Mouse (Mus musculus): ENCODE measurements around the gene Gm20388. TPM values are rescaled to one million over a fixed set of nuclear protein-coding genes. Genes with fewer than 3 reads are reported as not detected.
A peak's percentile ranks its signal among the peaks of the same experiment; 100 is the strongest.

The Gm20388 gene
- polyA plus RNA-seq, 1 experiment, result 10.6 TPM

- peak overlapping the region; percentile 90 for H3K27ac ChIP-seq (ENCODE audit: control insufficient read depth, insufficient read depth, low read depth, low read length, poor library complexity)
- H3K4me1 ChIP-seq (ENCODE audit: control insufficient read depth, insufficient read depth, low read length), result peaks cover 21% of the 10 kb centered on the region; the same call in 1 of the 2 replicates
- TF ChIP-seq POLR2A (IDR thresholded peaks at IDR 0.05; ENCODE audit: borderline replicate concordance, control insufficient read depth, low read depth, low read length) (peak; percentile 59; the same call in 1 of the 2 replicates), CTCF (IDR thresholded peaks at IDR 0.05; ENCODE audit: control insufficient read depth, insufficient read depth, low read length) (no peak)
- H3K4me3 ChIP-seq (replicated peaks; ENCODE audit: control insufficient read depth, low read depth, low read length), result peak overlapping the region; percentile 80
- WGBS, result 2% methylated on average over 7 of the region's 7 CpGs
Observed at GRCm38 (mm10) chr8:121792159-121792558, 1881.5 kb downstream of the Gm20388 start.

- peak overlapping the region; percentile 86 for H3K27ac ChIP-seq (ENCODE audit: control insufficient read depth, insufficient read depth, low read depth, low read length, poor library complexity)
- H3K4me1 ChIP-seq (ENCODE audit: control insufficient read depth, insufficient read depth, low read length), result peaks cover 22% of the 10 kb centered on the region
- TF ChIP-seq CTCF (IDR thresholded peaks at IDR 0.05; ENCODE audit: control insufficient read depth, insufficient read depth, low read length), result no peak
- TF ChIP-seq POLR2A (IDR thresholded peaks at IDR 0.05; ENCODE audit: borderline replicate concordance, control insufficient read depth, low read depth, low read length), result no peak
- no peak overlapping the region for H3K4me3 ChIP-seq (replicated peaks; ENCODE audit: control insufficient read depth, low read depth, low read length)
- 62% methylated on average over 4 of the region's 4 CpGs for WGBS
Observed at GRCm38 (mm10) chr8:121792627-121793026, 1882.0 kb downstream of the Gm20388 start.

GRCm38 (mm10) chr8:121794151-121794550, 1883.5 kb downstream of the Gm20388 start:
- peaks cover 22% of the 10 kb centered on the region for H3K4me1 ChIP-seq (ENCODE audit: control insufficient read depth, insufficient read depth, low read length)
- no peak for TF ChIP-seq POLR2A (IDR thresholded peaks at IDR 0.05; ENCODE audit: borderline replicate concordance, control insufficient read depth, low read depth, low read length)
- TF ChIP-seq CTCF (IDR thresholded peaks at IDR 0.05; ENCODE audit: control insufficient read depth, insufficient read depth, low read length), result no peak
- peak overlapping the region; percentile 86 for H3K27ac ChIP-seq (ENCODE audit: control insufficient read depth, insufficient read depth, low read depth, low read length, poor library complexity)
- WGBS, result 42% methylated on average over 3 of the region's 3 CpGs
- no peak overlapping the region for H3K4me3 ChIP-seq (replicated peaks; ENCODE audit: control insufficient read depth, low read depth, low read length)

- 76% methylated on average over 8 of the region's 8 CpGs for WGBS
- no peak overlapping the region for H3K4me3 ChIP-seq (replicated peaks; ENCODE audit: control insufficient read depth, low read depth, low read length)
- H3K4me1 ChIP-seq (ENCODE audit: control insufficient read depth, insufficient read depth, low read length), result peaks cover 22% of the 10 kb centered on the region
- peak overlapping the region; percentile 89 for H3K27ac ChIP-seq (ENCODE audit: control insufficient read depth, insufficient read depth, low read depth, low read length, poor library complexity)
- TF ChIP-seq CTCF (IDR thresholded peaks at IDR 0.05; ENCODE audit: control insufficient read depth, insufficient read depth, low read length), result no peak
- TF ChIP-seq POLR2A (IDR thresholded peaks at IDR 0.05; ENCODE audit: borderline replicate concordance, control insufficient read depth, low read depth, low read length), result no peak
Observed at GRCm38 (mm10) chr8:121795461-121795860, 1884.8 kb downstream of the Gm20388 start.

- peak overlapping the region; percentile 6 for H3K4me3 ChIP-seq (replicated peaks; ENCODE audit: control insufficient read depth, low read depth, low read length)
- H3K27ac ChIP-seq (ENCODE audit: control insufficient read depth, insufficient read depth, low read depth, low read length, poor library complexity), result peak overlapping the region; percentile 89
- no peak for TF ChIP-seq CTCF (IDR thresholded peaks at IDR 0.05; ENCODE audit: control insufficient read depth, insufficient read depth, low read length)
- TF ChIP-seq POLR2A (IDR thresholded peaks at IDR 0.05; ENCODE audit: borderline replicate concordance, control insufficient read depth, low read depth, low read length), result peak; percentile 43; the same call in 1 of the 2 replicates
- WGBS, result 53% methylated on average over 11 of the region's 11 CpGs
- H3K4me1 ChIP-seq (ENCODE audit: control insufficient read depth, insufficient read depth, low read length), result peaks cover 22% of the 10 kb centered on the region
Observed at GRCm38 (mm10) chr8:121796406-121796805, 1885.8 kb downstream of the Gm20388 start.

- Histone ChIP-seq H3K4me1 (ENCODE audit: control insufficient read depth, insufficient read depth, low read length) (peaks cover 16% of the 10 kb centered on the region), H3K4me3 (replicated peaks; ENCODE audit: control insufficient read depth, low read depth, low read length) (no peak overlapping the region), H3K27ac (ENCODE audit: control insufficient read depth, insufficient read depth, low read depth, low read length, poor library complexity) (no peak overlapping the region)
- TF ChIP-seq CTCF (IDR thresholded peaks at IDR 0.05; ENCODE audit: control insufficient read depth, insufficient read depth, low read length) (no peak), POLR2A (IDR thresholded peaks at IDR 0.05; ENCODE audit: borderline replicate concordance, control insufficient read depth, low read depth, low read length) (no peak)
- WGBS, result 89% methylated on average over 6 of the region's 6 CpGs
Observed at GRCm38 (mm10) chr8:121798401-121798800, 1887.8 kb downstream of the Gm20388 start.

- WGBS, result 87% methylated on average over 5 of the region's 5 CpGs
- no peak overlapping the region for H3K4me3 ChIP-seq (replicated peaks; ENCODE audit: control insufficient read depth, low read depth, low read length)
- no peaks in the 10 kb centered on the region; the same call in 1 of the 2 replicates for H3K4me1 ChIP-seq (ENCODE audit: control insufficient read depth, insufficient read depth, low read length)
- TF ChIP-seq POLR2A (IDR thresholded peaks at IDR 0.05; ENCODE audit: borderline replicate concordance, control insufficient read depth, low read depth, low read length) (no peak), CTCF (IDR thresholded peaks at IDR 0.05; ENCODE audit: control insufficient read depth, insufficient read depth, low read length) (no peak)
- peak overlapping the region; percentile 60 for H3K27ac ChIP-seq (ENCODE audit: control insufficient read depth, insufficient read depth, low read depth, low read length, poor library complexity)
Observed at GRCm38 (mm10) chr8:121804829-121805228, 1894.2 kb downstream of the Gm20388 start.

- peak overlapping the region; percentile 54 for H3K27ac ChIP-seq (ENCODE audit: control insufficient read depth, insufficient read depth, low read depth, low read length, poor library complexity)
- no peak; the same call in 1 of the 2 replicates for TF ChIP-seq POLR2A (IDR thresholded peaks at IDR 0.05; ENCODE audit: borderline replicate concordance, control insufficient read depth, low read depth, low read length)
- TF ChIP-seq CTCF (IDR thresholded peaks at IDR 0.05; ENCODE audit: control insufficient read depth, insufficient read depth, low read length), result no peak
- no peaks in the 10 kb centered on the region; the same call in 1 of the 2 replicates for H3K4me1 ChIP-seq (ENCODE audit: control insufficient read depth, insufficient read depth, low read length)
- peak overlapping the region; percentile 26 for H3K4me3 ChIP-seq (replicated peaks; ENCODE audit: control insufficient read depth, low read depth, low read length)
- 59% methylated on average over 13 of the region's 13 CpGs for WGBS
Observed at GRCm38 (mm10) chr8:121806126-121806525, 1895.5 kb downstream of the Gm20388 start.

- H3K27ac ChIP-seq (ENCODE audit: control insufficient read depth, insufficient read depth, low read depth, low read length, poor library complexity), result no peak overlapping the region
- 84% methylated on average over 11 of the region's 11 CpGs for WGBS
- H3K4me3 ChIP-seq (replicated peaks; ENCODE audit: control insufficient read depth, low read depth, low read length), result no peak overlapping the region
- peak; percentile 33; the same call in 1 of the 2 replicates for TF ChIP-seq CTCF (IDR thresholded peaks at IDR 0.05; ENCODE audit: control insufficient read depth, insufficient read depth, low read length)
- no peak for TF ChIP-seq POLR2A (IDR thresholded peaks at IDR 0.05; ENCODE audit: borderline replicate concordance, control insufficient read depth, low read depth, low read length)
- H3K4me1 ChIP-seq (ENCODE audit: control insufficient read depth, insufficient read depth, low read length), result no peaks in the 10 kb centered on the region; the same call in 1 of the 2 replicates
Observed at GRCm38 (mm10) chr8:121808032-121808431, 1897.4 kb downstream of the Gm20388 start.

All from bone marrow, adult 2 months (tissue).